8 mouse cellular contexts compared by ENCODE assay signal in the genomic region with DNA sequence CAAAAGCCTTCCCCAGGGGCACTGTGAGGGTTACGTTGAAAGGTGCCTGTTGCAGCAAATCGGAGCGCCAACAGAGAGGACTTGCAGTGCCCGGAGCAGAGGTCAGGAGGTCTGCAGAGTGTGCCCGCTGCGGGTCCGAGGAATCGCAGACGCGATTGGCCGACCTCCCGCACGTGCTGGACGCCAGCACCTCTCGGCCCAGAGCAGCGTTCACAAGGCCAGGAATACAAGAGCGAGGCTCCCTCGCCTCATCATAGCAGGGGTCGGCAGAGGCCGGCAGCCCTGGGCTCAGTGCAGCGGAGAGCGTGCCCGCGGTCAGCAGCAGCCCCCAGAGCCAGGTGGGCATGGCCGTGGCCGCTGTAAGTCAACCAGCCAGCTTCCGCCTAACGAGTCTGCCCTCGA. TPM values are rescaled to one million over a fixed set of nuclear protein-coding genes. Genes with fewer than 3 reads are reported as not detected.
DNase-seq lines count a peak whose midpoint lies in the region; ATAC-seq lines count a peak whose summit lies in the region.

No protein-coding gene starts in this region.

- H3K4me3 ChIP-seq in forebrain, embryonic 13.5 days: peak overlapping the region; percentile 51
- peak overlapping the region; percentile 73 for H3K4me3 ChIP-seq in kidney, embryonic 16.5 days (ENCODE audit: low read length)
- H3K4me3 ChIP-seq in midbrain, embryonic 13.5 days (replicated peaks): peak overlapping the region; percentile 69

- H3K9me3 ChIP-seq in forebrain, embryonic 13.5 days (replicated peaks): no peaks in the 10 kb centered on the region
- H3K9me3 ChIP-seq in kidney, embryonic 16.5 days (ENCODE audit: low read length): no peaks in the 10 kb centered on the region
- H3K9me3 ChIP-seq in midbrain, embryonic 13.5 days: no peaks in the 10 kb centered on the region

- H3K9ac ChIP-seq in forebrain, embryonic 13.5 days: peak overlapping the region; percentile 82
- peak overlapping the region; percentile 83 for H3K9ac ChIP-seq in kidney, embryonic 16.5 days (replicated peaks; ENCODE audit: low read length)
- peak overlapping the region; percentile 78 for H3K9ac ChIP-seq in midbrain, embryonic 13.5 days (replicated peaks)

- 4% methylated on average over 29 of the region's 29 CpGs for WGBS in forebrain, embryonic 13.5 days
- WGBS in kidney, embryonic 16.5 days: 1% methylated on average over 29 of the region's 29 CpGs
- 2% methylated on average over 29 of the region's 29 CpGs for WGBS in midbrain, embryonic 13.5 days

- H3K36me3 ChIP-seq in forebrain, embryonic 13.5 days (ENCODE audit: poor library complexity, severe bottlenecking): no peaks in the 10 kb centered on the region
- no peaks in the 10 kb centered on the region for H3K36me3 ChIP-seq in kidney, embryonic 16.5 days (ENCODE audit: insufficient read depth, low read length)
- no peaks in the 10 kb centered on the region for H3K36me3 ChIP-seq in midbrain, embryonic 13.5 days

- H3K4me2 ChIP-seq in forebrain, embryonic 13.5 days: peak overlapping the region; percentile 94
- H3K4me2 ChIP-seq in kidney, embryonic 16.5 days (replicated peaks; ENCODE audit: low read depth, low read length): peak overlapping the region; percentile 94
- peak overlapping the region; percentile 80 for H3K4me2 ChIP-seq in midbrain, embryonic 13.5 days (replicated peaks)

- H3K27me3 ChIP-seq in forebrain, embryonic 13.5 days: peaks cover 33% of the 10 kb centered on the region
- peaks cover 15% of the 10 kb centered on the region for H3K27me3 ChIP-seq in kidney, embryonic 16.5 days (ENCODE audit: insufficient read depth, low read length)
- peaks cover 21% of the 10 kb centered on the region for H3K27me3 ChIP-seq in midbrain, embryonic 13.5 days

- DNase-seq in cerebellum, adult 9-11 months: peak; percentile 63
- no peak for DNase-seq in cerebellum, adult 8-10 months
- peak; percentile 37 for DNase-seq in ZHBTc4 (ENCODE audit: low read depth, low spot score)
- no peak for DNase-seq in left cerebral cortex, postnatal 36 days (ENCODE audit: low spot score in 2 of 2)
- no peak for DNase-seq in urinary bladder, postnatal 4 days (ENCODE audit: low spot score in 2 of 2)

- H3K4me1 ChIP-seq in forebrain, embryonic 13.5 days: peaks cover 80% of the 10 kb centered on the region
- peaks cover 69% of the 10 kb centered on the region for H3K4me1 ChIP-seq in kidney, embryonic 16.5 days (ENCODE audit: insufficient read depth, low read length)
- H3K4me1 ChIP-seq in midbrain, embryonic 13.5 days (replicated peaks): peaks cover 81% of the 10 kb centered on the region

- ATAC-seq in forebrain, embryonic 13.5 days: no peak
- peak; percentile 2; the same call in 1 of the 2 replicates for ATAC-seq in kidney, embryonic 16.5 days (ENCODE audit: low FRiP score, low TSS enrichment)
- ATAC-seq in midbrain, embryonic 13.5 days: peak; percentile 1; the same call in 1 of the 2 replicates

- peak overlapping the region; percentile 60 for H3K27ac ChIP-seq in forebrain, embryonic 13.5 days
- H3K27ac ChIP-seq in kidney, embryonic 16.5 days (ENCODE audit: low read length): peak overlapping the region; percentile 73
- peak overlapping the region; percentile 80 for H3K27ac ChIP-seq in midbrain, embryonic 13.5 days

- intact Hi-C loops in left cerebral cortex, postnatal 36 days (cut with DNase I): loop anchor here (5.0 kb wide), 1 partner anchor 144 kb away; a partner anchor contains a TSS

RNA-seq across cellular contexts. Expression of a gene that starts 0.7 kb away (rescaled TPM):
- 2.4 and 2.9 TPM in 2 replicates for polyA plus RNA-seq in forebrain, embryonic 13.5 days (2015; fragmentation: Nextera tagmentation; extraction: Ambion mirVana)
- polyA plus RNA-seq in kidney, embryonic 16.5 days (2015; fragmentation: Nextera tagmentation; extraction: Ambion mirVana): 4.3 and 4.8 TPM in 2 replicates
- 3.3 and 4.6 TPM in 2 replicates for polyA plus RNA-seq in midbrain, embryonic 13.5 days (2015; fragmentation: Nextera tagmentation; extraction: Ambion mirVana)
- total RNA-seq in left cerebral cortex, postnatal 36 days (2021): 10 to 100 TPM; 10.0 to 10.4 TPM

RNA-seq across cellular contexts. Expression of a gene that starts 3.3 kb away (rescaled TPM):
- polyA plus RNA-seq in forebrain, embryonic 13.5 days (2015; fragmentation: Nextera tagmentation; extraction: Ambion mirVana): 10.6 and 12.2 TPM in 2 replicates
- 5.6 and 6.2 TPM in 2 replicates for polyA plus RNA-seq in kidney, embryonic 16.5 days (2015; fragmentation: Nextera tagmentation; extraction: Ambion mirVana)
- polyA plus RNA-seq in midbrain, embryonic 13.5 days (2015; fragmentation: Nextera tagmentation; extraction: Ambion mirVana): 19.2 and 20.4 TPM in 2 replicates
- total RNA-seq in left cerebral cortex, postnatal 36 days (2021): 10 to 100 TPM; 64.4 to 65.5 TPM

RNA-seq across cellular contexts. Expression of a gene that starts 12.0 kb away (rescaled TPM):
- polyA plus RNA-seq in forebrain, embryonic 13.5 days (2015; fragmentation: Nextera tagmentation; extraction: Ambion mirVana): 14.8 and 15.4 TPM in 2 replicates
- 12.2 and 13.4 TPM in 2 replicates for polyA plus RNA-seq in kidney, embryonic 16.5 days (2015; fragmentation: Nextera tagmentation; extraction: Ambion mirVana)
- polyA plus RNA-seq in midbrain, embryonic 13.5 days (2015; fragmentation: Nextera tagmentation; extraction: Ambion mirVana): 13.9 and 14.4 TPM in 2 replicates
- total RNA-seq in left cerebral cortex, postnatal 36 days (2021): 10 to 100 TPM in 1 of 2 experiments, 1 to 10 TPM in 1; 9.4 to 14.2 TPM

RNA-seq across cellular contexts. Expression of a gene that starts 39.1 kb away (rescaled TPM):
- 602 and 648 TPM in 2 replicates for polyA plus RNA-seq in forebrain, embryonic 13.5 days (2015; fragmentation: Nextera tagmentation; extraction: Ambion mirVana)
- polyA plus RNA-seq in kidney, embryonic 16.5 days (2015; fragmentation: Nextera tagmentation; extraction: Ambion mirVana): 695 and 701 TPM in 2 replicates
- polyA plus RNA-seq in midbrain, embryonic 13.5 days (2015; fragmentation: Nextera tagmentation; extraction: Ambion mirVana): 843 and 851 TPM in 2 replicates
- 1,000 to 10,000 TPM; 1,241 to 1,448 TPM for total RNA-seq in left cerebral cortex, postnatal 36 days (2021)

RNA-seq across cellular contexts. Expression of a gene that starts 42.6 kb away (rescaled TPM):
- polyA plus RNA-seq in forebrain, embryonic 13.5 days (2015; fragmentation: Nextera tagmentation; extraction: Ambion mirVana): 60.2 and 66.1 TPM in 2 replicates
- polyA plus RNA-seq in kidney, embryonic 16.5 days (2015; fragmentation: Nextera tagmentation; extraction: Ambion mirVana): 69.2 and 73.5 TPM in 2 replicates
- 30.9 and 32.9 TPM in 2 replicates for polyA plus RNA-seq in midbrain, embryonic 13.5 days (2015; fragmentation: Nextera tagmentation; extraction: Ambion mirVana)
- 1 to 10 TPM; 4.9 to 5.4 TPM for total RNA-seq in left cerebral cortex, postnatal 36 days (2021)

Comparison
In these comparisons a context has a peak if more than half of its experiments do, and no peak if none do; other contexts are left out.
1. DNase-seq: peak in cerebellum, adult 9-11 months (single experiment) and ZHBTc4 (single experiment); none in cerebellum, adult 8-10 months (single experiment), left cerebral cortex, postnatal 36 days (0 of 2) and urinary bladder, postnatal 4 days (0 of 2).
2. Peak in every context shown above with its lines, with median percentiles within 50 percentile points of each other: H3K27ac ChIP-seq, H3K4me2 ChIP-seq, H3K4me3 ChIP-seq and H3K9ac ChIP-seq.